Mouse (Mus musculus) forebrain, embryonic 14.5 days (tissue): ENCODE results near the gene Nup93. TPM values are rescaled to one million over a fixed set of nuclear protein-coding genes. Genes with fewer than 3 reads are reported as not detected.

Experiments
- ATAC-seq: fragments of 200-750 bp; cut with Nextera tagmentation; 2 replicates; pipeline ENCODE4 v1.8.0; 2017; ENCODE audit warnings: mild to moderate bottlenecking, moderate library complexity
- DNase-seq: peaks from one replicate; pipeline ENCODE4 v3.0.0-alpha.2; 2015; ENCODE audit warnings: low spot score
- H3K27ac ChIP-seq: fragments of 300-500 bp; sonication (generic); 2 replicates; pipeline ENCODE4 v1.5.1; 2014; ENCODE audit warnings: low read depth, mild to moderate bottlenecking, control low read depth, low read length, moderate library complexity
- H3K27me3 ChIP-seq: fragments of 300-500 bp; sonication (generic); replicated peaks from 2 replicates; pipeline ENCODE4 v1.6.1; 2014; ENCODE audit warnings: low read length, control low read depth, mixed read lengths; ENCODE audit not compliant: control insufficient read depth, insufficient read depth
- H3K36me3 ChIP-seq: fragments of 300-500 bp; sonication (generic); 2 replicates; pipeline ENCODE4 v1.6.1; 2014; ENCODE audit warnings: low read length, control low read depth; ENCODE audit not compliant: control insufficient read depth, insufficient read depth
- H3K4me1 ChIP-seq: fragments of 300-500 bp; sonication (generic); 2 replicates; pipeline ENCODE4 v1.6.1; 2014; ENCODE audit warnings: antibody characterized with exemption, low read length, control low read depth; ENCODE audit not compliant: control insufficient read depth, insufficient read depth
- H3K4me2 ChIP-seq: fragments of 300-500 bp; sonication (generic); 2 replicates; pipeline ENCODE4 v1.6.1; 2014; ENCODE audit warnings: mild to moderate bottlenecking, control low read depth, low read length
- H3K4me3 ChIP-seq: fragments of 300-500 bp; sonication (generic); 2 replicates; pipeline ENCODE4 v1.5.1; 2014; ENCODE audit warnings: low read depth, low read length, control low read depth
- H3K9ac ChIP-seq: fragments of 300-500 bp; sonication (generic); 2 replicates; pipeline ENCODE4 v1.6.1; 2014; ENCODE audit warnings: mild to moderate bottlenecking, low read length, control low read depth, moderate library complexity
- H3K9me3 ChIP-seq: fragments of 300-500 bp; sonication (generic); replicated peaks from 2 replicates; pipeline ENCODE4 v1.6.1; 2016; ENCODE audit warnings: low read length, control low read depth, mixed read lengths; ENCODE audit not compliant: control insufficient read depth
- WGBS: fragments of 180-500 bp; shearing (Covaris S2); extraction: QIAGEN DNeasy Blood & Tissue Kit; methylation state at CpG from one replicate; pipeline ENCODE4 v1.1.7; 2014; 5-methylcytosine and 5-hydroxymethylcytosine counted together
- polyA plus RNA-seq: library from polyadenylated mRNA; unstranded; fragments of >200 nt; fragmentation: Nextera tagmentation; extraction: Ambion mirVana; gene quantifications from 2 replicates; pipeline ENCODE4 v1.2.1, GENCODE M21; 2014

Gene Nup93
- polyA plus RNA-seq, 1 experiment from 2014 or later = 72.6 TPM

- no peaks in the 10 kb centered on the region for H3K27me3 ChIP-seq
- H3K4me2 ChIP-seq = no peak overlapping the region
- 84% methylated on average over 3 of the region's 3 CpGs for WGBS
- DNase-seq = no peak
- ATAC-seq = no peak
- 0 out of 2 replicates have a peak, but pooled peaks cover 5% of the 10 kb centered on the region for H3K4me1 ChIP-seq
- H3K9me3 ChIP-seq = no peaks in the 10 kb centered on the region
- no peak overlapping the region for H3K4me3 ChIP-seq
- H3K36me3 ChIP-seq = no peaks in the 10 kb centered on the region
- H3K9ac ChIP-seq = no peak overlapping the region
- no peak overlapping the region for H3K27ac ChIP-seq
Measured at GRCm38 (mm10) chr8:94272612-94273011, 58.2 kb downstream of the Nup93 start.

- H3K4me3 ChIP-seq = no peak overlapping the region
- WGBS = 78% methylated on average over 5 of the region's 5 CpGs
- H3K4me1 ChIP-seq = 0 out of 2 replicates have a peak, but pooled peaks cover 5% of the 10 kb centered on the region
- no peaks in the 10 kb centered on the region for H3K36me3 ChIP-seq
- no peak overlapping the region for H3K27ac ChIP-seq
- no peak overlapping the region for H3K9ac ChIP-seq
- DNase-seq (no peak), ATAC-seq (no peak)
- H3K27me3 ChIP-seq = no peaks in the 10 kb centered on the region
- H3K9me3 ChIP-seq = no peaks in the 10 kb centered on the region
- no peak overlapping the region for H3K4me2 ChIP-seq
Measured at GRCm38 (mm10) chr8:94273289-94273850, 59.0 kb downstream of the Nup93 start.

- no peak for ATAC-seq
- H3K27ac ChIP-seq = no peak overlapping the region
- H3K9me3 ChIP-seq = no peaks in the 10 kb centered on the region
- H3K4me2 ChIP-seq = no peak overlapping the region
- WGBS = 80% methylated on average over 5 of the region's 5 CpGs
- no peak for DNase-seq
- H3K9ac ChIP-seq = no peak overlapping the region
- no peak overlapping the region for H3K4me3 ChIP-seq
- H3K4me1 ChIP-seq = 0 out of 2 replicates have a peak, but pooled peaks cover 5% of the 10 kb centered on the region
- no peaks in the 10 kb centered on the region for H3K36me3 ChIP-seq
- H3K27me3 ChIP-seq = no peaks in the 10 kb centered on the region
Measured at GRCm38 (mm10) chr8:94274030-94274429, 59.7 kb downstream of the Nup93 start.

- Histone ChIP-seq H3K4me3 (no peak overlapping the region), H3K9ac (no peak overlapping the region), H3K36me3 (no peaks in the 10 kb centered on the region), H3K27ac (no peak overlapping the region), H3K4me1 (no peaks in the 10 kb centered on the region), H3K9me3 (no peaks in the 10 kb centered on the region), H3K27me3 (no peaks in the 10 kb centered on the region), H3K4me2 (no peak overlapping the region)
- WGBS = 89% methylated on average over 6 of the region's 6 CpGs
- ATAC-seq (no peak), DNase-seq (no peak)
Measured at GRCm38 (mm10) chr8:94278295-94278694, 63.9 kb downstream of the Nup93 start.

- Histone ChIP-seq H3K36me3 (no peaks in the 10 kb centered on the region), H3K4me3 (no peak overlapping the region), H3K9me3 (no peaks in the 10 kb centered on the region), H3K27ac (no peak overlapping the region), H3K4me1 (no peaks in the 10 kb centered on the region), H3K9ac (no peak overlapping the region), H3K4me2 (no peak overlapping the region), H3K27me3 (no peaks in the 10 kb centered on the region)
- WGBS = 73% methylated on average over 5 of the region's 5 CpGs
- ATAC-seq = no peak
- no peak for DNase-seq
Measured at GRCm38 (mm10) chr8:94280001-94280613, 65.7 kb downstream of the Nup93 start.

- WGBS = 81% methylated on average over 3 of the region's 3 CpGs
- ATAC-seq (no peak), DNase-seq (no peak)
- Histone ChIP-seq H3K9ac (no peak overlapping the region), H3K4me1 (no peaks in the 10 kb centered on the region), H3K27me3 (no peaks in the 10 kb centered on the region), H3K27ac (no peak overlapping the region), H3K4me2 (no peak overlapping the region), H3K4me3 (no peak overlapping the region), H3K36me3 (no peaks in the 10 kb centered on the region), H3K9me3 (no peaks in the 10 kb centered on the region)
Measured at GRCm38 (mm10) chr8:94282453-94282985, 68.2 kb downstream of the Nup93 start.

- Histone ChIP-seq H3K4me3 (no peak overlapping the region), H3K36me3 (0 out of 2 replicates have a peak, but pooled peaks cover 3% of the 10 kb centered on the region), H3K27ac (no peak overlapping the region), H3K27me3 (no peaks in the 10 kb centered on the region), H3K9ac (no peak overlapping the region), H3K4me2 (no peak overlapping the region), H3K9me3 (no peaks in the 10 kb centered on the region), H3K4me1 (no peaks in the 10 kb centered on the region)
- WGBS = 74% methylated on average over 7 of the region's 7 CpGs
- ATAC-seq (no peak), DNase-seq (no peak)
Measured at GRCm38 (mm10) chr8:94284204-94284603, 69.8 kb downstream of the Nup93 start.

- H3K4me1 ChIP-seq = no peaks in the 10 kb centered on the region
- H3K4me3 ChIP-seq = no peak overlapping the region
- ATAC-seq = no peak
- no peak overlapping the region for H3K27ac ChIP-seq
- H3K27me3 ChIP-seq = no peaks in the 10 kb centered on the region
- DNase-seq = peak; percentile 19
- no peaks in the 10 kb centered on the region for H3K9me3 ChIP-seq
- 87% methylated on average over 5 of the region's 5 CpGs for WGBS
- no peak overlapping the region for H3K9ac ChIP-seq
- peaks cover 15% of the 10 kb centered on the region for H3K36me3 ChIP-seq
- no peak overlapping the region for H3K4me2 ChIP-seq
Measured at GRCm38 (mm10) chr8:94290606-94291005, 76.2 kb downstream of the Nup93 start.

GRCm38 (mm10) chr8:94292072-94292471 is 77.7 kb downstream of the Nup93 start:
- no peak for ATAC-seq
- DNase-seq = peak; percentile 43
- H3K36me3 ChIP-seq = peaks cover 19% of the 10 kb centered on the region
- H3K4me2 ChIP-seq = no peak overlapping the region
- WGBS = 64% methylated on average over 6 of the region's 6 CpGs
- no peak overlapping the region for H3K4me3 ChIP-seq
- H3K27ac ChIP-seq = no peak overlapping the region
- no peak overlapping the region for H3K9ac ChIP-seq
- H3K9me3 ChIP-seq = no peaks in the 10 kb centered on the region
- no peaks in the 10 kb centered on the region for H3K4me1 ChIP-seq
- H3K27me3 ChIP-seq = no peaks in the 10 kb centered on the region
